Mouse (Mus musculus) kidney, postnatal 0 days (tissue): ENCODE measurements around the gene Lrrc38. TPM values are rescaled to one million over a fixed set of nuclear protein-coding genes. Genes with fewer than 3 reads are reported as not detected.
A peak's percentile ranks its signal among the peaks of the same experiment; 100 is the strongest.

Source experiments
- ATAC-seq: fragments of 200-750 bp; cut with Nextera tagmentation; replicated peaks from 2 replicates; pipeline ENCODE4 v1.8.0; 2017; ENCODE audit warnings: low read depth, moderate number of reproducible peaks, moderate TSS enrichment, moderate library complexity; ENCODE audit not compliant: low FRiP score
- DNase-seq: peaks from one replicate; pipeline ENCODE4 v3.0.0-alpha.2; 2016; ENCODE audit warnings: low spot score
- H3K27ac ChIP-seq: fragments of 300-500 bp; sonication (generic); 2 replicates; pipeline ENCODE4 v1.5.1; 2014; ENCODE audit warnings: mild to moderate bottlenecking
- H3K27me3 ChIP-seq: fragments of 300-500 bp; sonication (generic); 2 replicates; pipeline ENCODE4 v1.6.1; 2014; ENCODE audit warnings: low read length, mixed read lengths; ENCODE audit not compliant: insufficient read depth
- H3K36me3 ChIP-seq: fragments of 300-500 bp; sonication (generic); 2 replicates; pipeline ENCODE4 v1.6.1; 2014; ENCODE audit warnings: low read length, mixed read lengths; ENCODE audit not compliant: insufficient read depth
- H3K4me1 ChIP-seq: fragments of 300-500 bp; sonication (generic); replicated peaks from 2 replicates; pipeline ENCODE4 v1.6.1; 2014; ENCODE audit warnings: antibody characterized with exemption, low read length, mixed read lengths; ENCODE audit not compliant: insufficient read depth
- H3K4me2 ChIP-seq: fragments of 300-500 bp; sonication (generic); 2 replicates; pipeline ENCODE4 v1.6.1; 2014; ENCODE audit warnings: mild to moderate bottlenecking, low read length, moderate library complexity, mixed read lengths
- H3K4me3 ChIP-seq: fragments of 300-500 bp; sonication (generic); replicated peaks from 2 replicates; pipeline ENCODE4 v1.5.1; 2014; ENCODE audit warnings: low read depth, low read length
- H3K9ac ChIP-seq: fragments of 300-500 bp; sonication (generic); 2 replicates; pipeline ENCODE4 v1.6.1; 2014; ENCODE audit warnings: low read depth, low read length
- H3K9me3 ChIP-seq: fragments of 300-500 bp; sonication (generic); replicated peaks from 2 replicates; pipeline ENCODE4 v1.6.1; 2016; ENCODE audit warnings: low read length, inconsistent platforms, mixed read lengths
- CTCF ChIP-seq: IDR thresholded peaks from 2 replicates; pipeline ENCODE4 v1.5.1; 2016; ENCODE audit warnings: antibody characterized with exemption, low read depth, mild to moderate bottlenecking, moderate library complexity
- WGBS: fragments of 180-500 bp; shearing (Covaris S2); extraction: QIAGEN DNeasy Blood & Tissue Kit; methylation state at CpG from one replicate; pipeline ENCODE4 v1.1.7; 2014; 5-methylcytosine and 5-hydroxymethylcytosine counted together
- polyA plus RNA-seq: library from polyadenylated mRNA; unstranded; fragments of >200 nt; fragmentation: Nextera tagmentation; extraction: Ambion mirVana; gene quantifications from 2 replicates; pipeline ENCODE4 v1.2.1, GENCODE M21; 2015

The Lrrc38 gene
- polyA plus RNA-seq, 1 experiment from 2014 or later: 0.09 TPM

GRCm38 (mm10) chr4:143411566-143412218, 62.1 kb downstream of the Lrrc38 start:
- no peak for ATAC-seq
- Histone ChIP-seq H3K27me3 (no peaks in the 10 kb centered on the region), H3K9me3 (no peaks in the 10 kb centered on the region), H3K36me3 (peaks cover 13% of the 10 kb centered on the region; the same call in 1 of the 2 replicates), H3K4me2 (peak overlapping the region; percentile 56), H3K4me1 (no peaks in the 10 kb centered on the region), H3K27ac (peak overlapping the region; percentile 85; the same call in 1 of the 2 replicates), H3K4me3 (peak overlapping the region; percentile 54), H3K9ac (peak overlapping the region; percentile 67; the same call in 1 of the 2 replicates)
- TF ChIP-seq CTCF: no peak
- WGBS: 67% methylated on average over 5 of the region's 5 CpGs
- no peak for DNase-seq

GRCm38 (mm10) chr4:143412219-143413092, 62.9 kb downstream of the Lrrc38 start, which contains the start of gene Pramef8:
Pramef8 (plus strand) TSS chr4:143412426.
- under 1% methylated on average over 50 of the region's 50 CpGs for WGBS
- Histone ChIP-seq H3K27ac (peak within 1 kb of the TSS; percentile 85), H3K9ac (peak within 1 kb of the TSS; percentile 67), H3K27me3 (no peaks in the 10 kb centered on the region), H3K9me3 (no peaks in the 10 kb centered on the region), H3K4me2 (peak within 1 kb of the TSS; percentile 56), H3K36me3 (peaks cover 20% of the 10 kb centered on the region; the same call in 1 of the 2 replicates), H3K4me1 (no peaks in the 10 kb centered on the region), H3K4me3 (peak within 1 kb of the TSS; percentile 54)
- TF ChIP-seq CTCF: no peak
- peak; percentile 98 for DNase-seq
- ATAC-seq: peak; percentile 94

DNA sequence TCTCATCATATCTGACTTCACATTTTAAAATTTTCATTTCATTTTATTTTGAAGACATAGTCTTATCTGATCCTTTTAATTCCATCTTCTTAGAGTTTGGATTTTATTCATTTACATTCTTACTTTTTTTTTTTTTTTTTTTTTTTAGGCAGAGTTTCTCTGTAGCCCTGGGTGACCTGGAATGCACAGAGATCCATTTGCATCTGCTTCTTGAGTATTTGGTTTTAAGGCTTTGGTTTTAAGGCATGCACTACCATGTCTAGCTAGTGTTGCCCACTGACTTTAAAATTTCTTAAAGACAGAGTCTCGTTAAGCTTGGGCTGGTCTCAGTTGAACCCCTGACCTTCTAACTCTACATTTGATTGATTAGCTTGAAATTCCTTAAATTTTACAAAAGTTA, 64.1 kb downstream of the Lrrc38 start:
- Histone ChIP-seq H3K4me3 (no peak overlapping the region), H3K27me3 (no peaks in the 10 kb centered on the region), H3K4me2 (no peak overlapping the region), H3K9ac (no peak overlapping the region), H3K27ac (no peak overlapping the region), H3K36me3 (peaks cover 31% of the 10 kb centered on the region; the same call in 1 of the 2 replicates), H3K9me3 (no peaks in the 10 kb centered on the region), H3K4me1 (no peaks in the 10 kb centered on the region)
- DNase-seq (no peak), ATAC-seq (no peak)
- no peak for TF ChIP-seq CTCF
- WGBS: 85% methylated on average over 1 of the region's 1 CpGs

DNA sequence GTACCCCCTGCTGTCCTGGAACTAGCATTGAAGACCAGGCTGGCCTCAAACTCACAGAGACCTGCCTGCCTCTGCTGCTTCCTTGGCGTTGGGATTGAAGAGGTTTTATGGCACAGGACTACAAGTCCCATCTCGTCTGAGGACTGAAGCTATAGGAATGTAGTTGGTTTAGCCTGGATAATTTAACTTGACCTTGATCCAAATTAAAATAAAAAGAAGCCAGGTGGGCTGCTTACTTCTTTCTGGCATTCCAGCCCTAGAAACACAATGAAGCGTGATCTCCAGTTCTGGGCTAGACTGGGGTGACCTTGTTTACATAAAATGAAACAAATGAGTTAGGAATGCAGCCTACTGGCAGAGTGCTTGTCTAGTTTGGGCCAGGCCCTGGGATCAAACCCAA, 64.6 kb downstream of the Lrrc38 start:
- DNase-seq (no peak), ATAC-seq (no peak)
- TF ChIP-seq CTCF: no peak
- Histone ChIP-seq H3K27ac (no peak overlapping the region), H3K4me2 (no peak overlapping the region), H3K27me3 (no peaks in the 10 kb centered on the region), H3K4me3 (no peak overlapping the region), H3K9me3 (no peaks in the 10 kb centered on the region), H3K4me1 (no peaks in the 10 kb centered on the region), H3K36me3 (peaks cover 36% of the 10 kb centered on the region; the same call in 1 of the 2 replicates), H3K9ac (no peak overlapping the region)
- 88% methylated on average over 3 of the region's 3 CpGs for WGBS

Other genes starting within 250 kb of the Lrrc38 start
- gene Prdm2, start 136.8 kb upstream of the Lrrc38 start, polyA plus RNA-seq: 8.0 and 8.6 TPM in 2 replicates
- 49.4 and 49.9 TPM in 2 replicates for gene Pdpn, start 50.2 kb upstream of the Lrrc38 start, polyA plus RNA-seq
- not detected in 2 replicates for gene Pramel1, start 44.7 kb downstream of the Lrrc38 start, polyA plus RNA-seq
- gene Pramef8, start 62.7 kb downstream of the Lrrc38 start, polyA plus RNA-seq: 12.9 and 15.2 TPM in 2 replicates
- gene Oog4, start 100.6 kb downstream of the Lrrc38 start, polyA plus RNA-seq: not detected in 2 replicates
- gene Gm13043, start 161.6 kb downstream of the Lrrc38 start, polyA plus RNA-seq: not detected in 2 replicates
- gene Gm13040, start 186.2 kb downstream of the Lrrc38 start, polyA plus RNA-seq: not detected in 2 replicates
- gene BC080695, start 201.9 kb downstream of the Lrrc38 start, polyA plus RNA-seq: not detected in 2 replicates
- gene Gm13057, start 202.0 kb downstream of the Lrrc38 start, polyA plus RNA-seq: not detected in 2 replicates